Mouse (Mus musculus): Measurements from ENCODE around the gene Lamc2. TPM values are rescaled to one million over a fixed set of nuclear protein-coding genes. Genes with fewer than 3 reads are reported as not detected.

Lamc2 gene
- total RNA-seq (2021), result 1 to 10 TPM; 1.4 to 2.0 TPM
- long read RNA-seq, experiment 1, full-length matches to known transcripts, result 2 of 2 reads
- long read RNA-seq, experiment 1, partial matches to known transcripts, result 0 of 2 reads
- long read RNA-seq, experiment 1, other reads (novel, unspliced or antisense), result 0 of 2 reads
- long read RNA-seq, experiment 2, result 0 reads

DNA sequence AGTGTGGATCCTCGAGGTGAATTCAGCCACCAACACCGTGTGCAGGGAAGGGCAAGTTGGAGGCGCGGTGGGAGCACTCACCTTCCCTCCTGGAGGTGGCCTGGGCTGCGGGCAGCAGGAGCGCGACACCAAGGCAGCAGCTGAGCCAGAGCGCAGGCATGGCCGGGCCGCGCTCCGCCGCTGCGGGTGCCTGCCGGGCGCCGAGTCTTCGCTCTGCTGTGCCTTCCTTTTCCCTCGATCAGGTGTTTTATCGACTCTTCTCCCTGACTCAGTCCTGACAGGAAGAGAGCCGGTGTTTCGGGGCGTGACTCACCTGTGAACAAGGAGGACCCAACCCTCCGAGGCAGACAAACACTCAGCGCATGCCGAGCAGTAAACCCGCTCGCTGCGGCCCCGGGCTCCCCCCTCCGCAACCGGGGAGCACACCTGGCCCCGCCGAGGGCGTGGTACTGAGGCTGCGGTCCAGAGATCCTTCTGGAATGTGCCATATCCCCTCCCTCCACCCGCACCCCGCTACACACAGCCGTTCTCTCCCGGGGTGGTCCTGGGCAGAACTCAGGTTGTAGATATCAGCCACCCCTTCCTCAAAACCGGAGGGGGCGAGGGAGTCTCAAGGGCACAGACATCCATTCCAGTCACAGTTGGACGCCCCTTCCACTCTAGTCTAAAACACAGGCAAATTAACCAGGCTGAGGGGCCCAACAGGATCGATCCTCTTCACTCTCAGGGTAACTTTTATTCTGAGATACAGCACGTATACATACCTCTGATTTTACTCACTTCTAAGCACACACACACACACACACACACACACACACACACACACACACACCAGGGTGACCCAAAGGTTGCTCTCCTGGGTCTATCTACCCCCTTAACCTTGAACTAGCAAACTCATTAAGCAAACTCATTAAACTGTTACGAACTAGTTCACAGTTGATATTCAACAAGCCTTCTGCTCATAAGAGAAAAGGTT lies at the start of gene Lamc2:
Gene Lamc2 (minus strand): TSS at position 620 of the 976 bp plus-strand sequence.
- no peak for DNase-seq (ENCODE audit: low spot score in 2 of 2)

- DNase-seq (ENCODE audit: low spot score in 2 of 2), result peak in 1 of 2 experiments; percentile 26
Observed at GRCm38 (mm10) chr1:153235576-153235975, 49.3 kb upstream of the Lamc2 start.

GRCm38 (mm10) chr1:153231681-153232080 lies 45.4 kb upstream of the Lamc2 start:
- no peak for DNase-seq (ENCODE audit: low spot score in 2 of 2)

- DNase-seq (ENCODE audit: low spot score in 2 of 2), result no peak
Observed at GRCm38 (mm10) chr1:153227916-153228315, 41.7 kb upstream of the Lamc2 start.

GRCm38 (mm10) chr1:153227096-153227495 lies 40.8 kb upstream of the Lamc2 start:
- DNase-seq (ENCODE audit: low spot score in 2 of 2), result no peak

DNA sequence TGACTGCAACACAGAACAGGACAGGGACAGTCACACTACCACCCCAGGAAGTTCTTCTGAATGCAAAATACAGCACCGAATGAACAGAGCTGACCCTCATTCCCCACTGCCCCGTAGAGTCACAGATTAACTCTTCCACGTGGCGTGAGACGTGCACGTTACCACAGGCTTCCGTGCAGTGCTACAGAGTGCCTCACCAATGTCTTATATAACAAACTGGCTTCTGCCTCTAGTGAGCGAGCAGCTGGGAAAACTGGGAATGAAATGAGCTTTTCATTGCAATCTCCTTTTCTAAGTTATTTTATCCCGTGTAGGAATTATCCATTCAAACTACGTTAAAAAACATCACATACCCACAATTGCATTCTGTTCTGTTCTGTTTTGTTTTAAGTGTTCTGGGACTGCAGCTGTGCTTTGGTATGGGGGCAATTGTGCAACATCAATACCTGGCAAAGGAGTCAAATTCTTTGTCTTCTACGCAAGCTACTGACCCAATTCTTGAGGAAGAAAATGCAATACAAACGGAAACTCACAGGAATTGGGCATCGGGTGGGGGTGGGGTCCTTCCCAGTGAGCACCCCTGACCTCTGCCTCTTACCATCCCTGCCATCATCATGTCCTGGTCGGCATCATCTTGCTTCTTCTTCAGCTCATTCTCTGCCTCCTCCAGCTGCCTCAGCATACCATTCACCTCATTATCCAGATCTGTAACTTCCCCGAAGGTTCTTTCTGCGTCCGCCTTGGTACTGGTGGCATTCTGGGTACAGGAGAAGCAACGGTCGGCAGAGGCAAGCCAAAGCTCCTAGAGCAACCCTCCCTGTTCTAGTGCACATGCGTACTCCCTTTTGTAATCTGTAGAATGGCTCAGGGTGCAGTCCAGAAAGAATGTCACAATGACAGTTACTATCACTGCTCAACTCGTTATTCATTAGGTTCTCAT lies 39.8 kb upstream of the Lamc2 start:
- peak; percentile 7 to 52 for DNase-seq (ENCODE audit: low spot score in 2 of 2)

GRCm38 (mm10) chr1:153224331-153224730 lies 38.1 kb upstream of the Lamc2 start:
- DNase-seq (ENCODE audit: low spot score in 2 of 2), result peak in 1 of 2 experiments; percentile 12

DNA sequence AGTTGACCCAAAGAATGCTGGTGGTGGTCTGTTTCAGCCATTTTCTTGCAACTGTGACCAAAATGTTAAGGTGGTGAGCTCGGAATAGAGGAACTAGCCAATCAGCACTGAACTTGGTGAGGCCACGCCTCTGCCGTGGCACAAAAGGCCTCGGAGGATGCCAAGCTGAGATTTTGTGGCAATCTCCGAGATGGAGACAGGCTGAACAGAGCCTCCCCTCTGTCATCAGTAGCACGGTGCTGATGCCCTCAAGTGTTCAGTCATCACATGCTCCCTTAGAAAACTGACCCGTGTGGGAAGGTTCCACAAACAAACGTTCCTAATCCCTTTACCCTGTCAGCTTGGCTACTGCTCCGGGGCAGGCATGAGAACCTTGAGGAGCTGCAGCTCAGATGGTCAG lies 33.1 kb upstream of the Lamc2 start:
- DNase-seq (ENCODE audit: low spot score in 2 of 2), result no peak

GRCm38 (mm10) chr1:153216516-153216915 lies 30.3 kb upstream of the Lamc2 start:
- no peak for DNase-seq (ENCODE audit: low spot score in 2 of 2)

DNA sequence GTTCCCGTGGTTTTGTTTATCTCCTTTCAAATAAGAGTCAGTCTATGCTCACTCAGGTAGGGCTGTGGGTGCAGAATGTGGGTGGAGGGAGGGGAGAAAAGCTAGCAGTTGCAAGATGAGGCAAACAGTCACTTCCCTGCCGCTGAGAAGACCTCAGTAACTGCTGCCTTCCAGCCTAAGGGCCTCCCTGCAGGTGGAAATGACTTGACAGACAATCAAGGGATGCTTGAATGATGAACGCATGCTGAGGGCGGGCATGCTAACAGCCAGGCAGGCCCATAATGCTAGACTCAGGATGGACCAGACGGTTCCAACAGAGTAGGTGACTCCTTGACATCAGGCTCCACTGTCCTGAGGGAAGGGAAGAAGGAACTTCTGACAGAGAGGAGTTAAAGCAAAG lies 29.4 kb upstream of the Lamc2 start:
- no peak for DNase-seq (ENCODE audit: low spot score in 2 of 2)

- DNase-seq (ENCODE audit: low spot score in 2 of 2), result no peak
Observed at GRCm38 (mm10) chr1:153210992-153211391, 24.7 kb upstream of the Lamc2 start.

DNA sequence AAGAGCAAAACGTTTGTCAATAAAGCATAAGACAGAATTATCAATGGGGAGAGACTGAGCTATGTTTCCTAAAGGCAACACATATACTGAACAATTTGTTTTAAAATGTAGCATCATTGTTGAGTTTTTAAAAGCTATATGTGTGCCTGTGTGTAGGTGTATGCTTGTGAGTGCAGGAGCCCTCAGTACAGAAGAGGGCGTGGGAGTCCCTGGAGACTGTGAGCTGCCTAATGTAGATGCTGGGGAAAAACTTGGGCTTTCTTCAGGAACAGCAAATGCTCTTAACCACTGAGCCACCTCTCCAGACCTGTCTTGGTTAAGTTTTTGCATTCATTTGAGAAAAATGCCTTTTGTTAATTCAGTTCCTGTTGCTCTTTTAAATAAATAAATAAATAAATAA lies 24.0 kb upstream of the Lamc2 start:
- no peak for DNase-seq (ENCODE audit: low spot score in 2 of 2)

- no peak for DNase-seq (ENCODE audit: low spot score in 2 of 2)
Observed at GRCm38 (mm10) chr1:153202195-153202594, 15.9 kb upstream of the Lamc2 start.

DNA sequence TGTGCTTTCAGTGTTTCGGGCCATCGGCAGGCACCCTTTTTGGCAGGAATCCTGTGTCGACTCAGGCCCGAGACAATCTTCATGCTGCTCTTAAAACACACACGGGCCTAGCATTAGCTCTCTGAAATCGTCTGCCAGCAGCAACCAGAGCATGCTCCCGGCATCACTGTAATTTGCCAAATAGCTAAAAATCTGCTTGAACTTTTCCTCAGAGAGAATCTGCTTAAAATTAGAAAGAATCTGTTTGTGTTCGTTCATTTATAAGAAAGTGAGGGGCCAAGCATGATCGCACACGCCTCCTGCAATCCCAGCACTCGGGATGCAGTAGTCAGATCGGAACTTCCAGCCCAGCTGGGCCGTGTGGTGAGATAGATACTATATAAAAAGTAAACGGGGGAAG lies 15.2 kb upstream of the Lamc2 start:
- DNase-seq (ENCODE audit: low spot score in 2 of 2), result peak in 1 of 2 experiments; percentile 17

GRCm38 (mm10) chr1:153197316-153197850 lies 11.1 kb upstream of the Lamc2 start:
- DNase-seq (ENCODE audit: low spot score in 2 of 2), result no peak

DNA sequence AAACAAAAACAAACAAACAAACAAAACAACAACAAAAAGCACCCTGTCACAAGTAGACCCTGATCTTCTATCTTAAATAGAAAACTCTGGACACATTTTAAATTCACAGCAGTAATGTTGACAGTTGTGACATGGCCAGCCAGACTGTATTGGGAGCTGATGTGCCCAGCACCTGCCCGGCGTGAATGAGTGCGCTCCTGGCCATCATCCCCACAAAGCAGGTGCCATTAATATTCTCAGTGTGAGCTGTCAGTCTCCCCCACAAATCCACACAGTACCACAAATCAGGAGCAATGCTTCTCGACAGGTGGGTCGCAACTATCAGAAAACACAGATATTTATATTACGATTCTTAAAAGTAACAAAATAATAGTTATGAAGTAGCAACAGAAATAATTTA lies 6.7 kb upstream of the Lamc2 start:
- no peak for DNase-seq (ENCODE audit: low spot score in 2 of 2)

DNA sequence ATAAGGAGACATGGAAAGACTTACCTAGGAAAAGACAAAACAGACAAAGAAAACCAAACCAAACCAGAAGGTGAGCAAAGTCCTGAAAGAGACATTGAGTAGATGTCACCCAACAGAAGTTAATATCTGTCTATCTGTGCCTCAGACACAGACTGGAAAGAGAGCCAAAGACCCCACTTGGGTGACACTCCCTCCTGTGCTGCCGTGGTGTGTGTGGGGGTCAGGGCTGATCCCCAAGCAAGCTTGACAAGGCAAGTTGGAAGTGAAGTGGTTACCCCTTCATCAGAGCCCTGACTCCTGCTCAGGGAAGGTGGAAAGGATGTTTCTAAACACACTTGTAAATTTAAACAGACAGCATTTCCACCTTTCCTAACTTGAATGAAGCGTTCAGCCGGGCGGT lies 6.1 kb upstream of the Lamc2 start:
- no peak for DNase-seq (ENCODE audit: low spot score in 2 of 2)

DNA sequence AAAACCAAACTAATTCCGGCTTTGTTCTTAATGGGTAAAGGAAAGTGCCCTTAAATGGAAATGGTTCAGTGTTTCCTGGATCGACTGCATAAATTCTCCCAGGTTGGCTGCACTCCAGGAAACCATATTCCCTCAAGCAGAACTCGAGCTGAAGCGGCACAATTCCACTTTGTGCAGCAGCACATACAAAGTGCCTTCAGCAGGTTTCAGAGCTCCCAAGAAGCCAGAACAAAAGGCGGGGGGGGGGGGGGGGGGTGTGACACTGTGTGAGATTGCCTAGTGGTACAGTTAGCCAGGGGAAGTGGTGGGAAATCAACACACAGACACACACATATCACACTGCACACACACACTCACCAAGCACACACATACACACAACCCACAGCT lies 5.7 kb upstream of the Lamc2 start:
- DNase-seq (ENCODE audit: low spot score in 2 of 2), result peak; percentile 26 to 71

DNA sequence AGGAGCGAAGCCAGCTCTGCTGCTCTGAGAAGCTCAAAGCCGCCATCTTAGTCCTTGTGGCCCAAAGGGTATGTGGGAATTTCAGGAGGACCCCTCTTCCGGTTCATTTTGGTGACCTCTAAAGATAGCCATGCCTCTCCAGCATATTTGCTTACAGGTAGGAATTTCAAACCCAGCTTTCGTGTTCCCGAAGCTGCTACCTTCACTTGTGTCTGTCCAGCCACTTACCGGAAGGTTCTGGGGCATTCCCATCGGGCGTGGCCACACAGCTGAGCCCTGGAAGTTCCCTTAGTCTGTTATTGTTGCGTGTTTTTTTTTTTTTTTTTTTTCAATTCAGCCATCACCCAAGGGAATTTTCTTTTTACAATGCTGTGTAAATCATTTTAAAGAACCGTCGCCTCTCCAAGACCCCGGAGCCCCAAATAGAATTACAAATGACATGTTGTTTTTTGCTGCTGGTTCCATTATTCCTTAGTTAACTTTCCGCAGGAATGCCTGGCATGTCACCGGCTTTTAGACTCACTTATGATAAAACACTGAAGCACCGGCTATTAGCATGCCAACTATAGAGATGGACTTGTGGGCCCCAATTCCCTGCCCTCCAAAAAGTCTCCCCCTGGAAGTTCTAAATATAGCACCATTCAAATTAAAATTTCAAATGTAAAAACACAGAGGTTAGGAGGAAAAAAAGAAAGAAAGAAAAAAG lies 5.1 kb upstream of the Lamc2 start:
- DNase-seq (ENCODE audit: low spot score in 2 of 2), result no peak

DNA sequence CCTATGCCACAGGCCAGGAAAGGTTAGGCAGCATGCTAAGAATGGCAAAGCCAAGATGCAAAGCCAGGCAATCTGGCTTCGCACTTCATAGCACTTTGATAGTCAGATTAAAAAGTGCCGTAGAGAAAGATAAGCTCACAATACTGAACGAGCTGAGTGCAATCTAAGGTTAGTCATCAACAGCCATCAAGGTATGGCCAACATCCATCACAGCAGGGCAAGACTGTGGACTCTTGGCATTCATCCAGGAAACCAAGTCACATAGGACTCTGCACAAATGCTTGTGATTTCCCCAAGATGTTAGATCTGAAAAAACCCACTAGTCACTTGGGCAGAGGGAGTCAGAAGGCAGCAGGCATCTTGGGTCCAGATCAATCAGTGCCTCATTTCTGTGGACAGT lies 1.8 kb upstream of the Lamc2 start:
- DNase-seq (ENCODE audit: low spot score in 2 of 2), result no peak
